Mouse (Mus musculus): ENCODE measurements around the gene Krt12.

The Krt12 gene

GRCm38 (mm10) chr11:99422159-99422558, at the start of gene Krt12:
TSS of gene Krt12 (minus strand) at chr11:99422259.
- no peak for DNase-seq (ENCODE audit: low spot score)

GRCm38 (mm10) chr11:99469228-99469627, 47.2 kb upstream of the Krt12 start:
- DNase-seq (ENCODE audit: low spot score), result no peak

GRCm38 (mm10) chr11:99468566-99468965, 46.5 kb upstream of the Krt12 start:
- no peak for DNase-seq (ENCODE audit: low spot score)

GRCm38 (mm10) chr11:99466316-99466715, 44.3 kb upstream of the Krt12 start:
- no peak for DNase-seq (ENCODE audit: low spot score)

GRCm38 (mm10) chr11:99464836-99465235, 42.8 kb upstream of the Krt12 start:
- DNase-seq (ENCODE audit: low spot score), result peak; percentile 71

GRCm38 (mm10) chr11:99463155-99463554, 41.1 kb upstream of the Krt12 start:
- DNase-seq (ENCODE audit: low spot score), result peak; percentile 60

GRCm38 (mm10) chr11:99461736-99462135, 39.7 kb upstream of the Krt12 start:
- DNase-seq (ENCODE audit: low spot score), result no peak

GRCm38 (mm10) chr11:99458887-99459286, 36.8 kb upstream of the Krt12 start:
- no peak for DNase-seq (ENCODE audit: low spot score)

- DNase-seq (ENCODE audit: low spot score), result no peak
Measured at GRCm38 (mm10) chr11:99454759-99455158, 32.7 kb upstream of the Krt12 start.

GRCm38 (mm10) chr11:99454044-99454443, 32.0 kb upstream of the Krt12 start:
- DNase-seq (ENCODE audit: low spot score), result no peak

GRCm38 (mm10) chr11:99448769-99449168, 26.7 kb upstream of the Krt12 start:
- no peak for DNase-seq (ENCODE audit: low spot score)

- no peak for DNase-seq (ENCODE audit: low spot score)
Measured at GRCm38 (mm10) chr11:99441220-99441619, 19.2 kb upstream of the Krt12 start.

GRCm38 (mm10) chr11:99439465-99439864, 17.4 kb upstream of the Krt12 start:
- DNase-seq (ENCODE audit: low spot score), result no peak

GRCm38 (mm10) chr11:99437972-99438371, 15.9 kb upstream of the Krt12 start, which contains the start of gene Krt20:
TSS of gene Krt20 (minus strand) at chr11:99438150.
- no peak for DNase-seq (ENCODE audit: low spot score)

- no peak for DNase-seq (ENCODE audit: low spot score)
Measured at GRCm38 (mm10) chr11:99436625-99437024, 14.6 kb upstream of the Krt12 start.

GRCm38 (mm10) chr11:99430670-99431069, 8.6 kb upstream of the Krt12 start:
- DNase-seq (ENCODE audit: low spot score), result peak; percentile 55

- no peak for DNase-seq (ENCODE audit: low spot score)
Measured at GRCm38 (mm10) chr11:99420586-99420985, 1.5 kb downstream of the Krt12 start.

- no peak for DNase-seq (ENCODE audit: low spot score)
Measured at GRCm38 (mm10) chr11:99417819-99418218, 4.2 kb downstream of the Krt12 start.

GRCm38 (mm10) chr11:99416902-99417301, 5.2 kb downstream of the Krt12 start:
- DNase-seq (ENCODE audit: low spot score), result no peak

- DNase-seq (ENCODE audit: low spot score), result no peak
Measured at GRCm38 (mm10) chr11:99414463-99415147, 7.5 kb downstream of the Krt12 start.

- peak; percentile 20 for DNase-seq (ENCODE audit: low spot score)
Measured at GRCm38 (mm10) chr11:99413247-99413646, 8.8 kb downstream of the Krt12 start.

- no peak for DNase-seq (ENCODE audit: low spot score)
Measured at GRCm38 (mm10) chr11:99406186-99406585, 15.9 kb downstream of the Krt12 start.

- DNase-seq (ENCODE audit: low spot score), result no peak
Measured at GRCm38 (mm10) chr11:99399956-99400549, 22.0 kb downstream of the Krt12 start.

GRCm38 (mm10) chr11:99398832-99399231, 23.2 kb downstream of the Krt12 start:
- no peak for DNase-seq (ENCODE audit: low spot score)

Data from ovary, postnatal 36 days (tissue).